Mouse (Mus musculus) liver, embryonic 14.5 days (tissue): Measurements from ENCODE around the gene Tsg101. TPM values are rescaled to one million over a fixed set of nuclear protein-coding genes. Genes with fewer than 3 reads are reported as not detected.
A peak's percentile ranks its signal among the peaks of the same experiment; 100 is the strongest.
"Not testable (repeated sequence)": the region's sequence is repeated elsewhere in the genome, so short reads cannot be mapped to it uniquely, and the experiment has no call there.

Experiments used
- ATAC-seq: fragments of 200-750 bp; cut with Nextera tagmentation; 2 replicates; pipeline ENCODE4 v1.8.0; 2017; ENCODE audit warnings: moderate number of reproducible peaks, mild to moderate bottlenecking, moderate library complexity; ENCODE audit not compliant: insufficient read depth
- DNase-seq, 3 experiments: peaks; one replicate each; pipeline ENCODE4 v3.0.0-alpha.2; 2012 to 2013; ENCODE audit warnings: low read depth in 3 of 3, low spot score in 3 of 3
- H3K27ac ChIP-seq: fragments of 300-500 bp; sonication (generic); 2 replicates; pipeline ENCODE4 v1.5.1; 2014; ENCODE audit warnings: moderate library complexity, mild to moderate bottlenecking, control low read depth, inconsistent platforms
- H3K27me3 ChIP-seq: fragments of 300-500 bp; sonication (generic); 2 replicates; pipeline ENCODE4 v1.6.1; 2014; ENCODE audit warnings: mild to moderate bottlenecking, low read length, moderate library complexity; ENCODE audit not compliant: control insufficient read depth, insufficient read depth
- H3K36me3 ChIP-seq: fragments of 300-500 bp; sonication (generic); replicated peaks from 2 replicates; pipeline ENCODE4 v1.6.1; 2014; ENCODE audit warnings: low read depth; ENCODE audit not compliant: control insufficient read depth, insufficient read depth
- H3K4me1 ChIP-seq, 2 experiments: fragments of 200-500 bp in 1 of 2; fragments of 300-500 bp in 1 of 2; sonication (generic) in 1 of 2; replicated peaks; 2 replicates each; pipeline ENCODE4 v1.6.1; 2012 to 2014; ENCODE audit warnings: antibody characterized with exemption in 1 of 2, inconsistent platforms in 1 of 2, low read length in 1 of 2; ENCODE audit not compliant: control insufficient read depth in 2 of 2, insufficient read depth in 2 of 2
- H3K4me2 ChIP-seq: fragments of 300-500 bp; sonication (generic); 2 replicates; pipeline ENCODE4 v1.6.1; 2014; ENCODE audit warnings: low read depth, mild to moderate bottlenecking, control low read depth, moderate library complexity
- H3K4me3 ChIP-seq, 2 experiments: fragments of 200-500 bp in 1 of 2; fragments of 300-500 bp in 1 of 2; sonication (generic) in 1 of 2; 2 replicates each; pipeline ENCODE4 v1.5.1; 2012 to 2014; ENCODE audit warnings: low read depth in 2 of 2, low read length in 2 of 2, mild to moderate bottlenecking in 2 of 2, control low read depth in 1 of 2, inconsistent platforms in 1 of 2, moderate library complexity in 1 of 2; ENCODE audit not compliant: insufficient read depth in 1 of 2
- H3K9ac ChIP-seq: fragments of 300-500 bp; sonication (generic); replicated peaks from 2 replicates; pipeline ENCODE4 v1.6.1; 2014; ENCODE audit warnings: mild to moderate bottlenecking, control low read depth, moderate library complexity
- H3K9me3 ChIP-seq: fragments of 300-500 bp; sonication (generic); 2 replicates; pipeline ENCODE4 v1.6.1; 2016; ENCODE audit warnings: low read length, mixed read lengths; ENCODE audit not compliant: control insufficient read depth
- CTCF ChIP-seq: IDR thresholded peaks from 2 replicates; pipeline ENCODE4 v1.5.1; 2016; ENCODE audit warnings: antibody characterized with exemption, low read depth, control low read depth
- EP300 ChIP-seq: IDR thresholded peaks from 2 replicates; pipeline ENCODE4 v1.6.1; 2016; ENCODE audit warnings: antibody characterized with exemption, low read depth
- WGBS: fragments of 180-500 bp; shearing (Covaris S2); extraction: QIAGEN DNeasy Blood & Tissue Kit; methylation state at CpG from one replicate; pipeline ENCODE4 v1.1.7; 2014; ENCODE audit not compliant: insufficient replicate concordance; 5-methylcytosine and 5-hydroxymethylcytosine counted together
- polyA plus RNA-seq, 2 experiments: library from polyadenylated mRNA; depleted of rRNA in 1 of 2; stranded (reverse) in 1 of 2; unstranded in 1 of 2; fragments of >200 nt; fragmentation: Nextera tagmentation in 1 of 2; extraction: Ambion mirVana in 1 of 2; gene quantifications; 2 replicates each; pipeline versions ENCODE4 v1.2.1 to v1.2.3; 2012 to 2014

Tsg101 gene
- polyA plus RNA-seq, 2 experiments, result 18.8 to 67.3 TPM

DNA sequence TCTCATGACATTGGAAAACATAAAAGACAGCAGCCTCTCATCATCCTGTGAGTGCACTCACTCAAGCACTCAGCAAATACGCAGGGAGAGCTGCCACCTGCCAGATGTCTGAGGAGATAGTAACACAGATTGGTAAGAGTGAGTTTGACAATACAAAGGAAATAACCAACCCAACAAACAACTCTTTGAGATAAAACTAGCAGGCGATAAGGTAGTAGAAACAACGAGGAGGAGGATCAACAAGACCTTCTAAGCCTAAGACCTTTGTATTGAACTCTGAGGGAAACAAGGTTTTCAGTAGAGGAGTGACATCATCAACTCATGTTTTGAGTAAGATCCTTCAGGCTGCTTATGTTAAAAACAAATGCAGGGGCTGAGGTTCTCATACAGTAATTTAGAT lies 20.4 kb downstream of the Tsg101 start:
- Histone ChIP-seq H3K9ac (no peak overlapping the region), H3K36me3 (peaks cover 15% of the 10 kb centered on the region), H3K27me3 (no peaks in the 10 kb centered on the region), H3K4me2 (no peak overlapping the region), H3K4me1 (no peaks in the 10 kb centered on the region), H3K9me3 (no peaks in the 10 kb centered on the region), H3K27ac (no peak overlapping the region), H3K4me3 (no peak overlapping the region)
- WGBS, result 29% methylated on average over 3 of the region's 3 CpGs
- DNase-seq, result no peak
- no peak for ATAC-seq
- TF ChIP-seq EP300 (no peak), CTCF (no peak)

DNA sequence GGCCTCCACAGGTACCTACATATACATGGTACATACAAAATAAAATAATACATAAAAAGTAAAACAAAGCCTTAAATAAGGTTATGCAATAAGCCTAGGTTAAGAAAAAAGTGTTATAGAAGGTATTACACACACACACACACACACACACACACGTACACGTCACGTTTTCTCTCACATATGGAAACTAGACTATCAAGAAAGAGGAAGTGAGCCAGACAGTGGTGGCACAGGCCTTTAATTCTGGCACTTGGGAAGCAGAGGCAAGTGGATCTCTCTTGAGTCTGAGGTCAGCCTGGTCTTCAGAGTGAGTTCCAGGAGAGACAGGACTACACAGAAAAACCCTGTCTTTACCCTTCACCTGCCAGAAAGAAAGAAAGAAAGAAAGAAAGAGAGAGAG lies 24.3 kb downstream of the Tsg101 start:
- Histone ChIP-seq H3K4me2 (no peak overlapping the region), H3K9me3 (no peaks in the 10 kb centered on the region), H3K27me3 (no peaks in the 10 kb centered on the region), H3K4me1 (no peaks in the 10 kb centered on the region), H3K9ac (no peak overlapping the region), H3K27ac (no peak overlapping the region), H3K36me3 (peaks cover 22% of the 10 kb centered on the region), H3K4me3 (no peak overlapping the region)
- DNase-seq (no peak), ATAC-seq (no peak)
- TF ChIP-seq CTCF, result no peak
- TF ChIP-seq EP300, result no peak
- WGBS, result 57% methylated on average over 3 of the region's 3 CpGs

DNA sequence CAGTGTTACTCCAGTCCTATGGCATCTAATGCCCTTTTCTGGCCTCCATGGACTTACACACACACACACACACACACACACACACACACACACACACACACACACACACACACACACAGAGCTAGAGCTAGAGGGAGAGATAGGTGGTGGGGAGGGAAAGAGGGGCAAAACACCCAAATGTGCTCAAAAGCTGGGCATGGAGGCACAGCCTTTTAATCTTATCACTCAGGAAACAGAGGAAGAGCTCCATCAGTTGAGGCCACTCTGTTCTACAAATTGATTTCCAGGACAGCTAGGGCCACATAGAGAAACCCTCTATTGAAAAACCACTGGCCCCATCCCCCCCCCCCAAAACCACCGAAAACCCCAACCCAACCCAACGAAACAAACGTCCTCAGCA lies 36.5 kb downstream of the Tsg101 start:
- ATAC-seq (peak; percentile 61; the same call in 1 of the 2 replicates), DNase-seq (no peak)
- Histone ChIP-seq H3K9me3 (no peaks in the 10 kb centered on the region), H3K27me3 (no peaks in the 10 kb centered on the region), H3K27ac (no peak overlapping the region), H3K4me3 (no peak overlapping the region), H3K4me1 (peaks cover 0 to 16% of the 10 kb centered on the region in 2 experiments; a peak in 2 of 4 replicates), H3K9ac (no peak overlapping the region), H3K36me3 (no peaks in the 10 kb centered on the region; the same call in 1 of the 2 replicates), H3K4me2 (no peak overlapping the region)
- WGBS, result 8% methylated on average over 3 of the region's 3 CpGs
- TF ChIP-seq EP300 (no peak), CTCF (no peak)

- not testable (repeated sequence) for H3K9me3 ChIP-seq, H3K27me3 ChIP-seq, H3K4me2 ChIP-seq, H3K27ac ChIP-seq, ATAC-seq, H3K36me3 ChIP-seq, H3K4me3 ChIP-seq, H3K9ac ChIP-seq, DNase-seq
- peaks cover 0 to 24% of the 10 kb centered on the region in 2 experiments; a peak in 2 of 4 replicates for H3K4me1 ChIP-seq
- WGBS, result 67% methylated on average over 6 of the region's 8 CpGs
Measured at GRCm38 (mm10) chr7:46881941-46882340, 37.8 kb downstream of the Tsg101 start.

DNA sequence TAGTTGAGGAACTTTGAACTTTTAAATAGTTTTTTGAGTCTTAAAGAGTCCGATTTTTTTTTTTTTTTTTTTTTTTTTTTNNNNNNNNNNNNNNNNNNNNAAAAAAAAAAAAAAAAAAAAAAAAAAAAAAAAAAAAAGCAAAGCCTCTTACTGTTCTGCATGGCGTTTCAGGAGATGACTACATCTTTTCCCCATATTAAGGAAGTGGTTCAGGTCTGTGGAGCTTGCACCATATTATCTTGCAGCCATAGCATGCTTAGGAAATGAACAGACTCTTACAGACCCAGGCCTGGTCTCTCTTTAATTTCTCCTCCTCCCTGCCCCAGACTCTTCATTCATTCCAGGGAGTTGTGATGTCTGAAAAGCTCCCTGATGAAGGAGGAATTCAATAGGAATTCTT lies 38.8 kb downstream of the Tsg101 start:
- no peak overlapping the region for H3K9ac ChIP-seq
- WGBS, result 46% methylated on average over 2 of the region's 2 CpGs
- H3K9me3 ChIP-seq, result no peaks in the 10 kb centered on the region
- H3K4me1 ChIP-seq, result peaks cover 0 to 25% of the 10 kb centered on the region in 2 experiments; a peak in 2 of 4 replicates
- no peaks in the 10 kb centered on the region for H3K27me3 ChIP-seq
- no peak for ATAC-seq
- no peak for DNase-seq
- no peak overlapping the region for H3K27ac ChIP-seq
- H3K4me2 ChIP-seq, result no peak overlapping the region
- no peak for TF ChIP-seq EP300
- H3K4me3 ChIP-seq, result no peak overlapping the region
- no peaks in the 10 kb centered on the region for H3K36me3 ChIP-seq
